20 mouse cellular contexts compared by ENCODE assay signal in genomic region chr9:42958401-42958800, GRCm38 (mm10). TPM values are rescaled to one million over a fixed set of nuclear protein-coding genes. Genes with fewer than 3 reads are reported as not detected.
DNase-seq lines count a peak whose midpoint lies in the region; ATAC-seq and TF ChIP-seq lines count a peak whose summit lies in the region.
"Had no signal": no experiment of that assay in that cellular context is flagged by ENCODE, and none has a peak within 500 bp of the region (broad histone marks: within the 10 kb centered on the region; RNA-seq: fewer than 3 reads in every experiment).

No protein-coding gene starts in this region.

- no peak overlapping the region for H3K4me2 ChIP-seq in liver, postnatal 0 days (ENCODE audit: low read depth, low read length)
- H3K4me2 ChIP-seq: heart, embryonic 15.5 days; limb, embryonic 13.5 days; liver, embryonic 15.5 days; midbrain, embryonic 13.5 days had no signal

- 34% methylated on average over 7 of the region's 7 CpGs for WGBS in liver, adult 2 months
- WGBS in liver, postnatal 0 days (ENCODE audit: insufficient replicate concordance), result 67% methylated on average over 7 of the region's 7 CpGs

- H3K27me3 ChIP-seq in liver, adult 2 months (ENCODE audit: control insufficient read depth, insufficient read depth, low read length), result no peaks in the 10 kb centered on the region
- H3K27me3 ChIP-seq in liver, postnatal 0 days (ENCODE audit: insufficient read depth, low read length), result no peaks in the 10 kb centered on the region
- H3K27me3 ChIP-seq: heart, embryonic 15.5 days; limb, embryonic 13.5 days; liver, embryonic 15.5 days; midbrain, embryonic 13.5 days had no signal

- no peaks in the 10 kb centered on the region for H3K4me1 ChIP-seq in liver, adult 2 months (ENCODE audit: control insufficient read depth, insufficient read depth, low read length)
- no peaks in the 10 kb centered on the region for H3K4me1 ChIP-seq in liver, postnatal 0 days (ENCODE audit: insufficient read depth)
- H3K4me1 ChIP-seq: heart, embryonic 15.5 days; liver, embryonic 15.5 days had no signal

- H3K79me2 ChIP-seq in liver, adult 2 months (ENCODE audit: control insufficient read depth, insufficient read depth, low read length), result no peaks in the 10 kb centered on the region

- no peaks in the 10 kb centered on the region for H3K36me3 ChIP-seq in liver, adult 2 months (ENCODE audit: control insufficient read depth, insufficient read depth, low read length)
- H3K36me3 ChIP-seq in liver, postnatal 0 days (replicated peaks; ENCODE audit: insufficient read depth, low read length), result no peaks in the 10 kb centered on the region
- H3K36me3 ChIP-seq: heart, embryonic 15.5 days; hindbrain, embryonic 10.5 days; limb, embryonic 13.5 days; liver, embryonic 15.5 days; midbrain, embryonic 13.5 days had no signal

- H3K9ac ChIP-seq in liver, adult 2 months (ENCODE audit: low read depth, low read length), result no peak overlapping the region
- H3K9ac ChIP-seq in liver, postnatal 0 days (replicated peaks), result no peak overlapping the region
- H3K9ac ChIP-seq: forebrain, postnatal 0 days; heart, embryonic 15.5 days; limb, embryonic 13.5 days; liver, embryonic 15.5 days; midbrain, embryonic 13.5 days had no signal

- H3K4me3 ChIP-seq in liver, adult 2 months (ENCODE audit: insufficient read depth, low read depth, low read length), result no peak overlapping the region
- H3K4me3 ChIP-seq in liver, postnatal 0 days (ENCODE audit: low read depth, low read length), result no peak overlapping the region
- H3K4me3 ChIP-seq: heart, embryonic 15.5 days; hindbrain, embryonic 10.5 days; limb, embryonic 13.5 days; liver, embryonic 15.5 days; midbrain, embryonic 13.5 days; myocyte had no signal

- no peak for TF ChIP-seq POLR2A in liver, adult 2 months (IDR thresholded peaks at IDR 0.05; ENCODE audit: extremely low read depth, insufficient read depth, low read length)

- peaks cover 2% of the 10 kb centered on the region; the same call in 1 of the 2 replicates for H3K9me3 ChIP-seq in liver, postnatal 0 days (ENCODE audit: low read length)
- H3K9me3 ChIP-seq: heart, embryonic 15.5 days; hindbrain, embryonic 10.5 days; limb, embryonic 13.5 days; liver, embryonic 15.5 days had no signal

- H3K27ac ChIP-seq in liver, adult 2 months (replicated peaks; ENCODE audit: insufficient read depth, low read depth, low read length), result no peak overlapping the region
- H3K27ac ChIP-seq in liver, postnatal 0 days (ENCODE audit: low read depth), result no peak overlapping the region
- H3K27ac ChIP-seq: heart, embryonic 15.5 days; hindbrain, embryonic 10.5 days; limb, embryonic 13.5 days; liver, embryonic 15.5 days; midbrain, embryonic 13.5 days had no signal

- no peak for TF ChIP-seq EP300 in liver, postnatal 0 days (IDR thresholded peaks at IDR 0.05; ENCODE audit: low read depth)

- no peak for TF ChIP-seq CTCF in liver, adult 2 months (IDR thresholded peaks at IDR 0.05; ENCODE audit: low read depth, low read length)
- TF ChIP-seq CTCF in liver, postnatal 0 days (IDR thresholded peaks at IDR 0.05; ENCODE audit: low read depth), result no peak

- no peak for ATAC-seq in liver, postnatal 0 days
- ATAC-seq: forebrain, postnatal 0 days; inflammation-experienced regulatory T-cells, adult 6 months had no signal

- peak; percentile 45 to 46 for DNase-seq in cerebellum, postnatal 10 days
- DNase-seq in cerebellum, postnatal 4 days (ENCODE audit: low spot score in 2 of 2), result no peak
- DNase-seq in liver, adult 2 months (ENCODE audit: extremely low read depth, low read depth, low spot score), result peak; percentile 17
- no peak for DNase-seq in liver, postnatal 0 days
- DNase-seq in right cerebral cortex, postnatal 4 days, result peak; percentile 29
- no peak for DNase-seq in right cerebral cortex, adult 2 months (ENCODE audit: low spot score in 2 of 2)
- DNase-seq in spleen, postnatal 14 days (ENCODE audit: low spot score in 2 of 2), result no peak
- DNase-seq: forebrain, postnatal 0 days; gastrocnemius, postnatal 10 days; heart, adult 18-20 months; kidney, postnatal 14 days; layer of hippocampus, adult 9-11 months; thymus, postnatal 25 days had no signal

RNA-seq across cellular contexts. Expression of gene Grik4, which starts 14.1 kb away (rescaled TPM):
- total RNA-seq in liver, adult 2 months (2014; rRNA removed), result under 0.01 and 0.07 TPM in 2 replicates
- polyA plus RNA-seq in liver, adult 2 months (2012; rRNA removed), result 0.04 and 0.09 TPM in 2 replicates
- 0.05 and 0.08 TPM in 2 replicates for polyA plus RNA-seq in liver, postnatal 0 days (2015; fragmentation: Nextera tagmentation; extraction: Ambion mirVana)
- polyA plus RNA-seq: myocyte had no signal

Comparison
In these comparisons a context has a peak if more than half of its experiments do, and no peak if none do; other contexts are left out.
1. DNase-seq: peak in cerebellum, postnatal 10 days (2 of 2), liver, adult 2 months (single experiment) and right cerebral cortex, postnatal 4 days (single experiment); none in cerebellum, postnatal 4 days (0 of 2), liver, postnatal 0 days (single experiment), right cerebral cortex, adult 2 months (0 of 2) and spleen, postnatal 14 days (0 of 2).